Mouse (Mus musculus): ENCODE data around the gene Bcl2l12.

Bcl2l12 gene

GRCm38 (mm10) chr7:44959281-44959680 is 39.2 kb downstream of the Bcl2l12 start:
- DNase-seq (ENCODE audit: low read depth, low spot score) = no peak

- no peak for DNase-seq (ENCODE audit: low read depth, low spot score)
Measured at GRCm38 (mm10) chr7:44958208-44958607, 40.3 kb downstream of the Bcl2l12 start.

DNA sequence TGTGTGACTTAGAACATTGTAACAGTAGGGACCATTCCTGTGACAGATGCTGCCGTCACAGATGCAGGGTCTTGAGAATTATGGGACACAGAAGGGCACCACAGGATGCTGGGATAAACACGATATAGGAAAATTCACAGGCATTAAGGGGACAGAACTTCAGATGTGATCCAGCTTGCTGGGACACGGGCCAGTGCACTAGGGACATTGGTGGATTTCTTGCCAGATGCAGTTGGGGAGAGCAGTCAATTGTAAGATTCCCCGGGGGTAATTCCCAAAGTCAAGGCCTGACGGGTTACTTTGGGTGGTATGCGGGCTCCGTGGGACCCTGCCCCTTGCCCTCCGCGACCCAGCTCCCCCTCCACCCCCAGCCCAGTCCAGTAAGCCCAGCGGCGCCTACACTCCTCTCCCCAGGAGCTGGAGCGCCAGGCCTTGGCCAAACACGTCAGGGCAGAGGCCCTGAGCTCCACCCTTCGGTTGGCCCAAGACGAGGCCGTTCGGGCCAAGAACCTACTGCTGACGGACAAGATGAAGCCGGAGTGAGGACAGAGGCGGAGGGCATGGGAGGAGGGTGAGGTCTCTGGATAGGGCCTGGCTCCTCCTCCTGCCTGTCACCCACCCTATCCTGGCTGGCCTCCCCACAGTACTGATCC is 41.2 kb downstream of the Bcl2l12 start:
- no peak for DNase-seq (ENCODE audit: low read depth, low spot score)

DNA sequence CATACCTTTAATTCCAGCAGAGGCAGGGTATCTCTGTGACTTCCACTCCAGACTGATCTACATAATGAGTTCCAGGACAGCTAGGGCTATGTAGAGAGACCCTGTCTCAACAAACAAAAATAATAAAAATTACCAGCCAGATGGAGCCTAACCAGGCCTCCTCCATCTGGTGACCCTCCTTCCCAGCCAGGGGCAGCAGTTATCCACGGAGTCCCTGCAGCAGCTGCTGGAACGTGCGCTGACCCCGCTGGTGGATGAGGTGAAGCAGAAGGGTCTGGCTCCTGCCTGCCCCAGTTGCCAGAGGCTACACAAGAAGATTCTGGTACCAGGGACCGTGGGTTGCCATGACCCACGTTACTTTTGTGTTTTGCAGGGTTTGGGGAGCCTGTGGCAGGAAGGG is 42.2 kb downstream of the Bcl2l12 start:
- DNase-seq (ENCODE audit: low read depth, low spot score) = no peak

- DNase-seq (ENCODE audit: low read depth, low spot score) = no peak
Measured at GRCm38 (mm10) chr7:44955628-44956027, 42.9 kb downstream of the Bcl2l12 start.

GRCm38 (mm10) chr7:44954091-44954885 is 44.2 kb downstream of the Bcl2l12 start:
- DNase-seq (ENCODE audit: low read depth, low spot score) = no peak

DNA sequence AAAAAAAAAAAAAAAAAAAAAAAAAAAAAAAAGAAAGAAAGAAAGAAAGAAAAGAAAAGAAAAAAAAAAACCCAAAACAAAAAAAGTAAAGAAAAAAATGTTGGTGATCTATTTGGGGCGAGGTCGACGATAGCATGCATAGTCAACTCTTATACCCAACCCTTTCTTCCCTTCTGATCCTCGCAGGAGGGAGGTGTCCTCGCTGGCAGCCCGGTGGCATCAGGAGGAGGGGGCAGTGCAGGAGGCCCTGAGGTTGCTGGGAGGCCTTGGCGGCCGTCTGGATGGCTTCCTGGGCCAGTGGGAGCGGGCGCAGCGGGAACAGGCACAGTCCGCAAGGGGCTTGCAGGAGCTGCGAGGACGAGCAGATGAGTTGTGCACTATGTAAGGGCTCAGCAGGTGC is 45.0 kb downstream of the Bcl2l12 start:
- no peak for DNase-seq (ENCODE audit: low read depth, low spot score)

- peak; percentile 69 for DNase-seq (ENCODE audit: low read depth, low spot score)
Measured at GRCm38 (mm10) chr7:44952611-44953306, 45.8 kb downstream of the Bcl2l12 start.

- peak; percentile 60 for DNase-seq (ENCODE audit: low read depth, low spot score)
Measured at GRCm38 (mm10) chr7:44951960-44952359, 46.6 kb downstream of the Bcl2l12 start.

GRCm38 (mm10) chr7:44949922-44950321 is 48.6 kb downstream of the Bcl2l12 start:
- no peak for DNase-seq (ENCODE audit: low read depth, low spot score)

- no peak for DNase-seq (ENCODE audit: low read depth, low spot score)
Measured at GRCm38 (mm10) chr7:44942904-44943303, 55.6 kb downstream of the Bcl2l12 start, which contains the start of gene Tsks. Tsks (plus strand) TSS chr7:44943204.

Data from c-Kit-negative CD71-positive TER-119-positive erythroid progenitor cells, embryonic 14.5 days (primary cell).